Mouse (Mus musculus): ENCODE data around the gene Prkce. TPM values are rescaled to one million over a fixed set of nuclear protein-coding genes. Genes with fewer than 3 reads are reported as not detected.

Prkce gene
- polyA plus RNA-seq, 1 experiment from 2014 or later = 9.6 TPM

DNA sequence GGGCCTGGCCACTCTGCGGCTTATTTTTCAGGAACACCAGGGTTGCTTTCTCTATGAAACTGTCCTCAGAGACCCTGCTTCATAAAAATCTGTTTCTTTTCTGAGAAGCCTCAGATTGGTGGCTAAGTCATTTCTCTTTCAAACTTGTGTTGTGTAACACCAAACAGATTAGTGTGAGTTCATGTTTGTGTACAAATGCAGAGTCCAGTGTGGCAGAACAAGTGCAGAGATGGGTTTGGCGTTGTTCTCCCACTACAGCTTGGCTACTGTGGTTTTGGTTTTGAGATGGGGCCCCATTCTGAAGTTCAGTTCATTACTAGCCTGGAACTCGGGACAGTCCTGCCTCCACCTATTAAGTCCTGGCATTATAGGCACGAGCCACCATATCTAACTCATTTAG, 329.7 kb downstream of the Prkce start:
- Histone ChIP-seq H3K9me3 (replicated peaks) (no peaks in the 10 kb centered on the region), H3K36me3 (no peaks in the 10 kb centered on the region), H3K4me1 (replicated peaks) (peaks cover 19% of the 10 kb centered on the region; the same call in 1 of the 2 replicates), H3K27ac (no peak overlapping the region), H3K9ac (no peak overlapping the region), H3K4me2 (no peak overlapping the region), H3K4me3 (no peak overlapping the region), H3K27me3 (no peaks in the 10 kb centered on the region)
- 89% methylated on average over 4 of the region's 4 CpGs for WGBS
- ATAC-seq (replicated peaks; ENCODE audit: insufficient number of reproducible peaks, insufficient read depth, low FRiP score, low read depth) = no peak

DNA sequence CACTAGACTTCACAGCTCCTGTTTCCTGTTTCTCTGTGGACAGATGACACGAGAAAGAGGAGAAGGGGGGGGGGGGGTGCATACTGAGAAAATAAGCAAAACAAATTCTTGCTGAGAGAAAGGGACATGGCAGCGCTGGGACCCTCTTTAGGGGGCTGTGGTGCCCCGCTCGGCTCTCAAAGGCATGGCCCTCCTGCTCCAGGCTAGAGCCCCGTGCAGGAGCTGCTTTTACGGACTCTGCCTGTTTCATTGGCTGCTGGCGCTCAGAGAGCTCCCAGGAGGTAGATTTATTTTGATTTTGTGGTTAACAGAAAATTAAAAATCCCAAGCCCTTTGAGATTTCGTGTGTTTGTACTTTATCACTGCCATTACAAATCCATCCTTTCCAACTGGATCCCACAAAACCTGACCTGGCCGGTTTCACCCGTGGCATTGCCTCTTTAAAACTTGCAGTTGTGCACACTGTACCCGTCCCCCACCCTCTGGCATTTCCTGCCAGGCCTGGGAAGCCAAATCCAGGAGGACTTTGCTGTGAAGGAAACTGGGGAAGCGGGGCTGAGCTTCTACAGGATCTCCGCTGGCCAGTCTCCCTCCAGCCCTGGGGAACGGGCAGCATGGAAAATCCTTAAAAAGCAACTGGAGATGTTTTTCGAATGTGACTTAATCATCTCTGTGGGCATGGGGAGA, 331.9 kb downstream of the Prkce start:
- H3K4me2 ChIP-seq = peak overlapping the region; percentile 4; the same call in 1 of the 2 replicates
- peaks cover 17% of the 10 kb centered on the region; the same call in 1 of the 2 replicates for H3K4me1 ChIP-seq (replicated peaks)
- peak overlapping the region; percentile 73 for H3K27ac ChIP-seq
- H3K36me3 ChIP-seq = no peaks in the 10 kb centered on the region
- H3K4me3 ChIP-seq = no peak overlapping the region
- peak; percentile 50; the same call in 1 of the 2 replicates for ATAC-seq (replicated peaks; ENCODE audit: insufficient number of reproducible peaks, insufficient read depth, low FRiP score, low read depth)
- no peak overlapping the region for H3K9ac ChIP-seq
- 56% methylated on average over 15 of the region's 15 CpGs for WGBS
- no peaks in the 10 kb centered on the region for H3K9me3 ChIP-seq (replicated peaks)
- no peaks in the 10 kb centered on the region for H3K27me3 ChIP-seq

DNA sequence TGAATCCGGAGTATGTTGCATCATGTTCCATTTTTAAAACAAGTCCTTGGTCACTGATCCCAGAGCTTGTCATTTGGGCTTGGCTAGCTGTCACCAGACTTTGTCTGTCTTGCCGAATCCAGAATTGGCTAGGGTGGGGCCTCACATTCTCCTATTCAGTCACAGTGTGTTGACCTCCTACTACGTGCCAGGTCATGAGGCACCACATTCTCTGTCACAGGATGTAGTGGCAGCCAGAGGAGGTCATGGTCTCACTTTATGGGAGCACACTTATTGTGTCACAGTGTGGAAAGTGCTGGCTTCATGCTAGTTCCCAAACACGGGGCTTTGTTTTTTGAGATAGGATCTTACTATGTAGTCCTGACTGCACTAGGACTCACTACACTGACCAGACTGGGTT, 333.8 kb downstream of the Prkce start:
- Histone ChIP-seq H3K4me1 (replicated peaks) (peaks cover 17% of the 10 kb centered on the region; the same call in 1 of the 2 replicates), H3K4me3 (no peak overlapping the region), H3K9me3 (replicated peaks) (no peaks in the 10 kb centered on the region), H3K4me2 (no peak overlapping the region), H3K36me3 (no peaks in the 10 kb centered on the region), H3K27me3 (no peaks in the 10 kb centered on the region), H3K9ac (no peak overlapping the region), H3K27ac (no peak overlapping the region)
- 76% methylated on average over 4 of the region's 4 CpGs for WGBS
- no peak for ATAC-seq (replicated peaks; ENCODE audit: insufficient number of reproducible peaks, insufficient read depth, low FRiP score, low read depth)

DNA sequence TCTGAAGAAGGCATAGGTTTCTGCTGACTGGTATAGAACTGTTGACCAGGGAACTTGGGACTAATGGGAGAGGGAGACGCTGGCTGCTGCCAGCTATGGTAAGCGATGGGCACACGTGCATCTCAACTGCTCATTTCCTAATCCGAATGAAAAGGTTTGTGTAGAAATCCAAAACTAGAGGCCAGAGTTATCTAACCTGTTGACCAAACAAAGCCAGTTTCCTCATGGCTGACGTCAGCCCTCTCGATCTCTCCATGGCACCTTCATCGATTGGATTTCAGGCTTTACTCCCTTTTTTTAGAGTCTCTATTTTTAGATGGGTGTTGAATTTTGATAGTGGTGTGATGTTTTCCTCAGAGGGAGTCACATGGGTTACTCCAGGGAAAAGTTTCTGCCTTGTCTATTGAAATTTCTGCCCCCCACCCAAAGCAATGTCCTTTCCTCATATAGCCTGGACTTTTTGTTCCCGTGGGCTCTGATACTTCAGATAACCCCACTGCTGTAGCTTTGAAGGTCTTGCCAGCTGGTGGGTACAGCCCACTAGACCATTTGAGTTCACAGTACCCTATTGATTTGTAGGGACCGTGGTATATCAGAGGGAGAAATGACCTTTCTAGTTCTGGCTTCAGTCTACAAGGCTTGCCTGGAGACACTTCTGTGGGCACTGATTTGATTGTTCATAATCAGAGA, 335.8 kb downstream of the Prkce start:
- 79% methylated on average over 9 of the region's 9 CpGs for WGBS
- Histone ChIP-seq H3K9ac (no peak overlapping the region), H3K36me3 (no peaks in the 10 kb centered on the region), H3K4me3 (no peak overlapping the region), H3K4me2 (no peak overlapping the region), H3K9me3 (replicated peaks) (no peaks in the 10 kb centered on the region), H3K27me3 (no peaks in the 10 kb centered on the region), H3K4me1 (replicated peaks) (peaks cover 29% of the 10 kb centered on the region), H3K27ac (no peak overlapping the region)
- ATAC-seq (replicated peaks; ENCODE audit: insufficient number of reproducible peaks, insufficient read depth, low FRiP score, low read depth) = no peak

DNA sequence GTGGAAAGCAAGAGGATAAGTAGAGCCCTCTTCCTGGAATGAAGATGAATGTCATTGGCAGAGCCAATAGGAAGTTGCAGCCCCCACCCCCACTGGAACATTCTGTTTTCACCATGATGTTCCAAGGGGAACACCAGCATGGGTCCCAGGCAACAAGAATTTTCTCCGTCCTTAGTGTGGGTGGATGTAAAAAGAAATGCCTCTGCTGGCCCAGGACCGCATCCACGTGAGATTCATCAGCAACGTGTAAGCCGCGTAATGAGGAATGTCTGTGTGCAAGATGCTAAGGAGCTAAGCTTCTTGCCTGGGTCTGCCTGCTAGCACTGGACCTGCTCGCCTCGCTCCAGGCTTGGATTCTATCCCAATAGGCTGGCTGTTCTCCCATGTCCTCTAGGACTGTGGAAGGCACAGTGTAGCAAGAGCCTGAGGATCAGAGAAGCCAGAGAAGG, 337.6 kb downstream of the Prkce start, which contains the start of gene Gm10309:
TSS of gene Gm10309 (minus strand) at position 50 of the 449 bp plus-strand sequence.
- 83% methylated on average over 8 of the region's 8 CpGs for WGBS
- Histone ChIP-seq H3K27me3 (no peaks in the 10 kb centered on the region), H3K4me3 (no peak within 1 kb of the TSS), H3K27ac (no peak within 1 kb of the TSS), H3K4me1 (replicated peaks) (peaks cover 20% of the 10 kb centered on the region), H3K9me3 (replicated peaks) (no peaks in the 10 kb centered on the region), H3K4me2 (no peak within 1 kb of the TSS), H3K36me3 (no peaks in the 10 kb centered on the region), H3K9ac (no peak within 1 kb of the TSS)
- ATAC-seq (replicated peaks; ENCODE audit: insufficient number of reproducible peaks, insufficient read depth, low FRiP score, low read depth) = no peak

DNA sequence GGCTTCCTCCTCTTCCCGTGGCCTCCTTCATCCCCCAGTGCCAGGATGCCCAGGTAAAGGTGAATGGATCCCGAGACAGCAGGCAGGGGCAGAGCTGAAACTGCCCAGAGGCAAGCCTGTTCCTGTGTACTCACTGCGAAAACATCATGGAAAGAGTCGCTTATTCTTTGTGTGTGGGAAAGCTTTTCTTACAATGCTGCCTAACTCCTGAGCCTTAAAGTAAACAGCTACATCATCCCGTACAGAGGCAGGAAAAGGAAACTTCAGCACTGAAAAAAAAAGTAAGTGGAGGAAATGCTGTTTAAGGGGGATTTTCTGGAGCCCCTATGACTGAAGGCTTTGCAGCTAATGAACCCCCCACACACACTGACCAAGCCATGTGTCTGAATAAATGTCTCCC, 339.3 kb downstream of the Prkce start:
- WGBS = 60% methylated on average over 5 of the region's 5 CpGs
- peaks cover 16% of the 10 kb centered on the region for H3K4me1 ChIP-seq (replicated peaks)
- H3K4me3 ChIP-seq = no peak overlapping the region
- H3K36me3 ChIP-seq = no peaks in the 10 kb centered on the region
- no peaks in the 10 kb centered on the region for H3K27me3 ChIP-seq
- no peak for ATAC-seq (replicated peaks; ENCODE audit: insufficient number of reproducible peaks, insufficient read depth, low FRiP score, low read depth)
- no peak overlapping the region for H3K9ac ChIP-seq
- H3K9me3 ChIP-seq (replicated peaks) = no peaks in the 10 kb centered on the region
- peak overlapping the region; percentile 72 for H3K27ac ChIP-seq
- H3K4me2 ChIP-seq = no peak overlapping the region

DNA sequence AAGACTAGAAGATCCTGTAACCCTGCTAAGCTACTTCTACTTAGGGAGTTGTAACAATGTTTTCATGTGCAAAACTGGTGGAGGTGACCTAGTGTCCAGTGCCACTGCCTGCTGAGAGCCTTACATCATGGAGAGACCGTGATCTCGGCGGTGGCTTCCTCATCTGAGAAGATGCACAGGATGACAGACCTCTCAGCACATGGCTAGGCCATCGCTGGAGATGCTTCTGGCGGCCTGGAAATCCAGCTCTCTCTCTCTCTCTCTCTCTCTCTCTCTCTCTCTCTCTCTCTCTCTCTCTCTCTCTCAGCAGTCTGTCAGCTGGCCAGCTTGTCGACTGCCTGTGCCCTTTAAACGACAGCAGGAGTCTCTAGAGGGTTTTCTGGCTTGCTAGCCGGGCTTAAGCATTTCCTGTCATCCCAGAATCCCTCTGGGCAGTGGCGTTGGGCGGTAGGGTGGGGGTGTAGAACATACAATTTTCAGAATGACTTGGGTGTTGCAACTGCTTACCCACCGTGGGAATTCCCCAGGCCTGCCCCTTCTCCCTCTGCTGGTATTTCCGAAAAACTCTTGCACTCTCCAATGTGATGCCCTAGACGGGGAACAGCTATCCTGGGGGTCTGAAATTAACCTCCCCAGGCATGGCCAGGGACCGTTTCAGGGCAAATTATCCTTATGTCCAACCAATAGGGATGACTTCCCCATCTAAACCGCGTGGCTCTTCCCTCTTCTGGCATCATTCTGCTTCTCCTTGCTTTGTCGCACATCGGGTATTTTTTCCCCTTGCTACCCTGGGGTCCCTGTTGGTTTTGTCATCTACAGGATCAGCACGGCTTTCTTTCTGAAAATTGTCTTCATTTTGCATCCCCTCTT, 340.0 kb downstream of the Prkce start:
- Histone ChIP-seq H3K4me2 (no peak overlapping the region), H3K9me3 (replicated peaks) (no peaks in the 10 kb centered on the region), H3K27ac (peak overlapping the region; percentile 72), H3K9ac (no peak overlapping the region), H3K36me3 (no peaks in the 10 kb centered on the region), H3K4me1 (replicated peaks) (peaks cover 16% of the 10 kb centered on the region), H3K4me3 (no peak overlapping the region), H3K27me3 (no peaks in the 10 kb centered on the region)
- ATAC-seq (replicated peaks; ENCODE audit: insufficient number of reproducible peaks, insufficient read depth, low FRiP score, low read depth) = no peak
- 58% methylated on average over 19 of the region's 19 CpGs for WGBS

DNA sequence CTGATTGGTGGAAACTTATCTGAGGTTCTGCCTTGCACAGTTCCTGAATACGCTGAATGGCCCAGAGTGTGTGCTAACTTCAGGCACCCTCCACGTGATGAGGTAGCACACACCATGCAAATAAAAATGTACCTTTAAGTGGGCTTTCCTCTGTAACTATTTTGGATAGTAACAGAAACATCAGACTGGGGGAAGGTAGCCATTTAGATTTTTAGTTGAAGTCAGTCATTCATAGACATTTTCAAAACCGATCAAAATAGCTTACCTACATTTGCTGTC, 340.6 kb downstream of the Prkce start:
- Histone ChIP-seq H3K9me3 (replicated peaks) (no peaks in the 10 kb centered on the region), H3K4me2 (no peak overlapping the region), H3K27ac (no peak overlapping the region), H3K4me1 (replicated peaks) (peaks cover 18% of the 10 kb centered on the region), H3K36me3 (no peaks in the 10 kb centered on the region), H3K9ac (no peak overlapping the region), H3K27me3 (no peaks in the 10 kb centered on the region), H3K4me3 (no peak overlapping the region)
- no peak for ATAC-seq (replicated peaks; ENCODE audit: insufficient number of reproducible peaks, insufficient read depth, low FRiP score, low read depth)
- 79% methylated on average over 3 of the region's 3 CpGs for WGBS

DNA sequence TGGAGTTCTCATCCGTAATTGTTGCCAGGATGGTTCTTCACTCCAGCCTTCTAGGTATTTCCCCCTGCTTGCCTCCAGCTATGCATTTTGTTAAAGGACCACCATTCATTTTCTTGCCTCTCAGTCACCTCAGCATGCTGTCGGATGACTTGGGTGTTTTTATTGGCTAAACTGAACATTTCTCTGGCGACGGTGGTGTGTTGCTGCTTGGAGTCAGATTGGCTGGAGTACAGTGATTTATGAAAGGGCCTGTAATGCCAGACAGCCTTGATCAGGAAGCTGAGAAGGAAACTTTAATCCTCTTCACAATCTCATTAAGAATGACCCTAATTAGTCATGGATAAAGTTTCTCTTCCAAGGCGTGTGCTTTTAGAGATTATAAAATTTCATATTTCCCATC, 342.3 kb downstream of the Prkce start:
- H3K4me2 ChIP-seq = no peak overlapping the region
- H3K9me3 ChIP-seq (replicated peaks) = no peaks in the 10 kb centered on the region
- H3K36me3 ChIP-seq = no peaks in the 10 kb centered on the region
- ATAC-seq (replicated peaks; ENCODE audit: insufficient number of reproducible peaks, insufficient read depth, low FRiP score, low read depth) = no peak
- no peak overlapping the region for H3K9ac ChIP-seq
- H3K4me1 ChIP-seq (replicated peaks) = peaks cover 32% of the 10 kb centered on the region
- WGBS = 64% methylated on average over 5 of the region's 5 CpGs
- no peaks in the 10 kb centered on the region for H3K27me3 ChIP-seq
- H3K4me3 ChIP-seq = no peak overlapping the region
- peak overlapping the region; percentile 6; the same call in 1 of the 2 replicates for H3K27ac ChIP-seq

DNA sequence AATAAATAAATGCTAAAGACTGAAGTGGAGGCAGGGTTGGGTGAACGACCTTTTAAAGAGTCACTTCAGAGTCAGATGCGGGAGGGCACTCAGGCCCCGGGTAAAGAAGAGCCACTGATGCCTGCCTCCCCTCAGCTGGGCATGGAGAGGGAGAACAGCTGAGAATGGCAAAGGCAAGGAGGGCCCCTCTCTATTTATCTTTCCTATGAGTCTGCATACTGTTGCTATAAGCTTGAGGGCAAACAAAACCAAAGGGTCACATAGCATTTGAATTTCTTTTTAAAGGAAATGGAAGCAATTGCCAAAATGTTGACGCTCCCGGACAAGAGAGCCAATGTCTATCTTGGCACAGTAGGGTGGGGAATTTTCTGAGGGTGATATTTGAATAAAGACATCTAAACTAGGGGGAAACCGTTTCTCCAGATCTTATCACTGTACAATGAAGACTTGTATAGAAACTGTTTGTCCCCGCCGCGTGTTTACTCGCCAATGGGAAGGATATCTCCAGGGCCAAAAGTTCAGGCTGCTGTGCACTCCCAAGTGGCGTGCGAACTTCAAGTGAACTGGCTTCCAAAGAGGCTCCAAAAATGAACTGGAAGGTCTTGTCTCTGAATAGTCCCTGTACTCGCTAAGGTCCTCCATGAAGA, 347.5 kb downstream of the Prkce start:
- 56% methylated on average over 13 of the region's 13 CpGs for WGBS
- no peak overlapping the region for H3K4me2 ChIP-seq
- ATAC-seq (replicated peaks; ENCODE audit: insufficient number of reproducible peaks, insufficient read depth, low FRiP score, low read depth) = no peak
- H3K9me3 ChIP-seq (replicated peaks) = no peaks in the 10 kb centered on the region
- H3K27me3 ChIP-seq = no peaks in the 10 kb centered on the region
- H3K9ac ChIP-seq = no peak overlapping the region
- no peaks in the 10 kb centered on the region for H3K36me3 ChIP-seq
- H3K4me3 ChIP-seq = no peak overlapping the region
- peaks cover 24% of the 10 kb centered on the region for H3K4me1 ChIP-seq (replicated peaks)
- H3K27ac ChIP-seq = no peak overlapping the region

DNA sequence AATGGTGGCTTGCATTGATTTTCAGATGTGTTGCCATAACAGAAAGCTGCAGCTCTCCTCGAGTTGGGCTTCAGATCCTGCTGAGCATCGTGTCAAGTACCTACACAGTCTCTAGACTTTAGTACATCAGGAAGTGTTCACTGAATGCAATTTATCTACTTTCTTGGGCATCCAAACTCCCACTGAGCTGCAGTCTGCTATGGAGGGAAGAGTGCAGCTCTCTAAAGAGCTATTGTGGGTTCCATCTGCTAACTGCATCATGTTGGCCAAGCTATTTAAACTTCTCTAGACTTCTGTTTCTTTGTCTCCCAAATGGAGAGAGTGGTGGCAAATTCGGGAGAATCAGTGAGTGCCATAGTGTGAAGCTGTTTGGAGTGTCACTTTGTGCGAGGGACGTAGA, 349.0 kb downstream of the Prkce start:
- H3K4me2 ChIP-seq = no peak overlapping the region
- H3K27me3 ChIP-seq = no peaks in the 10 kb centered on the region
- 75% methylated on average over 5 of the region's 5 CpGs for WGBS
- ATAC-seq (replicated peaks; ENCODE audit: insufficient number of reproducible peaks, insufficient read depth, low FRiP score, low read depth) = no peak
- no peaks in the 10 kb centered on the region for H3K36me3 ChIP-seq
- H3K27ac ChIP-seq = no peak overlapping the region
- no peak overlapping the region for H3K9ac ChIP-seq
- no peaks in the 10 kb centered on the region for H3K9me3 ChIP-seq (replicated peaks)
- no peak overlapping the region for H3K4me3 ChIP-seq
- peaks cover 24% of the 10 kb centered on the region for H3K4me1 ChIP-seq (replicated peaks)
